Mouse (Mus musculus) cerebellum, adult 2 months (tissue): Measurements from ENCODE around the gene Igfbp7.

ENCODE experiments used
- CTCF ChIP-seq: fragments of 200-500 bp; IDR thresholded peaks from 2 replicates; pipeline ENCODE4 v1.5.1; 2011; ENCODE audit warnings: low read depth, mild to moderate bottlenecking, control low read depth, low read length, moderate library complexity, borderline replicate concordance; ENCODE audit not compliant: insufficient read depth
- POLR2A ChIP-seq: fragments of 200-500 bp; IDR thresholded peaks from 2 replicates; pipeline ENCODE4 v1.6.1; 2011; ENCODE audit warnings: low read length, control low read depth, borderline replicate concordance; ENCODE audit not compliant: insufficient read depth

- no peak for TF ChIP-seq POLR2A
- peak; percentile 83 for TF ChIP-seq CTCF
These were observed 53.5 kb downstream of the Igfbp7 start for GRCm38 (mm10) chr5:77354361-77354787.
